Mouse (Mus musculus): ENCODE measurements around the gene Pou2f2.

Gene Pou2f2

DNA sequence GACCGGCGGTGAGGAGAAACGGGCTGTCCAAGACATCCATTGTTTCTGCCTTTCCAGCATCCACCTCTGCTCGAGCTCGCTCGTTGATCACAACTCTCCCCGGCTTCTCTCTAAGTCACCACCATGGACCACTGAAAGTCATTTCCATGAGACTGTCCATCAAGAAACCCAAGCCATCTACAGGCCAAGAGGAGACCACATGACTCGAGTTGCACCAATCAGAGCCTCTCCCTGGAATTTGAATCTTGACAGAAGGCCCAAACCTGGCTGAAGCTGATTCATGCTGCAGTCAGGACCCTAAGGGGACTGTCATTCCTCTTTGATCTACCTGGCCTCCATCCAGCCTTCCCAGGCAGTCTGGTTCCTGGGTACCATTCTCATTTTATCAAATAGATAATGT lies 12.6 kb upstream of the Pou2f2 start:
- no peak for DNase-seq

DNA sequence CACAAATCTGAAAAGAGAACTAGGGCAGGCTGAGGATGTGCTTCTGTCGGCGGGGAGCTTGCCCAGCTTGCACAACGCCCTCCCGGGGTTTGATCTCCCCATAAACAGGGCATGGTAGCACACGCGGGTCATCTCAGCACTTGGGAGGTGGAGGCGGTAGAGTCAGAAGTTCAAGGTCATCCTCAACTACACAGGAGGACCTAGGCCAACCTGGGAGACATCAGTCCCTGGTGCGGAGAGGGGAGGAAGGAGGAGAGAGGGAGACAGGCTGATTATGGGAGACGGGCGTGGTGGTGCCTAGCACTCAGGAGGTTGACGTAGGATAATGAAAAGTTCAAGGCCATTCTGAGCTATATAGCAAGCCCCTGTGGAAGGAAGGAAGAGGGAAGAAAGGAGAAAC lies 11.3 kb upstream of the Pou2f2 start:
- DNase-seq, result no peak

DNA sequence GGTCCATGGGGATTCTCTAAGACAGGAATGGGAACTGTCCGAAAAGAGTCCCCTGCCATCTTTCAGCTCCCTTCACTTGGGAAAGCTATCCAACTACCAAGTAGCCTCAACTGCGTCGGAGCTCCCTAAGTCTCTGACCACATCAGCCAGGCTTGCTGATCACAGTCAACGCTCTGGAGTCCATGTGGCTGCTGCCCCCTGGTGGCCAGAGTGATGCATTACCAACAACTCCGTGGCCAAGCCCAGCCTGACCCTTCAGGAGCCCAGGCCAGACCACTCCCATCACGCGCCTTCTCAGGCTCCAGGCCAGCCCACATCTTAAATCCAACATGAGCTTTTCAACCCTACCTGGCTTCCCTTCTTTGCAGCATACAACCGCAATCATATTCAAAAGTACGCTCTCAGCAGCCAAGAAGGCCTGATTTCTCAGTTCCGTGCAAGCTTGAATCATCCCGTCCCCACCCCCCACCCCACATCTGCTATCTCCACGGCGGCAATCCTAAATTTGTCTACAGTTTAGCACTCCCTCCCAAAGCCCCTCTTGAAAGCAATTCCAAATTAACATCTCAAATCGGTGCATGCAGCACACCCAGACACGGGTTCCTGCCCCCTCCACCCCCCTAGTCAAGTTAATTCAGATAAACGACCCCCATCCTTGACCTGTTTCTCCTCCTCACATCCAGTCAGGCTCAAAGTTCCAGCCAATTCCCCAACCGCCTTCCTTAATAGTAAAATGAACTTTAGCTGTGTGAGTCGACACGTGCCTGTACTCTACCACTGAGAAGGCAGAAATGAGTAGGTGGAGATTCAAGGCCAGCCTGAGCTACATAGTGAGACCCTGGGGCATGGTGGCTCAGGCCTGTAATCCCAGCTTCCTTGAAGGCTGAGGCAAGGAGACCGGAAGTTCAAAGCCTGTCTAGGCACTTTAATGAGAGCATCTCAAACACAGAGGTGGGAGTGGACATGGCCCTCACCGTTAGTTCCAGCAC lies 8.4 kb upstream of the Pou2f2 start:
- peak; percentile 86 for DNase-seq

GRCm38 (mm10) chr7:25184091-25184490 lies 4.6 kb upstream of the Pou2f2 start:
- no peak for DNase-seq

DNA sequence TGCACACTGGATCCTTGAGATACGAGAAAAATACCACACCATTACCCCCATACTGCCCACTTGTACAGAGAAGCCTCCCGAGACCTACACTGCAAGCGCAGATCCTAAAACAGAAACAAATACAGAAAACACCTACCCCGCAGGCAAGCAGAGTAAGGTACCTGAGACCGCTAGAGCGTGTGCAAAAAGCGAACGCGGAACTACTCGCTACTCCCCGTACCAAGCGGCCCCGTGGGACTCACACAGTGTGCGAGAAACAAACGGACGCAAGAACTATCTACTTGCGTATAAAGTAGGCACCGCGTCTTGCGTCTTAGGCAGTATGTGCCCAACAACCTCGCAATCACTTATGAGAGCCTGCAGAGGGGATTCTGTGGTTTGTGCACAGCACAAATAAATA lies 2.3 kb upstream of the Pou2f2 start:
- peak; percentile 38 for DNase-seq

GRCm38 (mm10) chr7:25181331-25181790 lies 1.8 kb upstream of the Pou2f2 start:
- DNase-seq, result peak; percentile 74

GRCm38 (mm10) chr7:25180512-25180911 lies 986 bp upstream of the Pou2f2 start:
- no peak for DNase-seq

- DNase-seq, result peak; percentile 39
Measured at GRCm38 (mm10) chr7:25178787-25179605, 530 bp downstream of the Pou2f2 start.

DNA sequence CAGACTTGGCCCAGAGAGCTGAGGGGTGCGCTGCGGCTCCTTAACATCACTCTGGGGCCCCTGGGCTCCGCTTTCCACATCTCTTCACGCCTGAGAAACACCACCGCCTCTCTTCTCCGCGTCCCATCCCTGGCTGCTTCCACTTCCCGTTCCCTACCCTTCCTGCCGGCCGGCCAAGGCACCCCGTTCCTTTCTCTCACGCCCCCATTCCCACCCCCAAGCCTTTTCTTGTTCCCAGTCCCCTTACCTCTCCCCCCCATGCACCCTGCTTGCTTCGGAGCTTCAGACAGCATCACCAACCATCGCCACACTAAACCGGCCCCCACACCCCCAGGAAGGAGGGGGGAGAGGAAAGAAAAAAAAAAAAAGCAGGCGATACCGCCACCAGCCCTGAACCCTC lies 1.2 kb downstream of the Pou2f2 start:
- no peak for DNase-seq

DNA sequence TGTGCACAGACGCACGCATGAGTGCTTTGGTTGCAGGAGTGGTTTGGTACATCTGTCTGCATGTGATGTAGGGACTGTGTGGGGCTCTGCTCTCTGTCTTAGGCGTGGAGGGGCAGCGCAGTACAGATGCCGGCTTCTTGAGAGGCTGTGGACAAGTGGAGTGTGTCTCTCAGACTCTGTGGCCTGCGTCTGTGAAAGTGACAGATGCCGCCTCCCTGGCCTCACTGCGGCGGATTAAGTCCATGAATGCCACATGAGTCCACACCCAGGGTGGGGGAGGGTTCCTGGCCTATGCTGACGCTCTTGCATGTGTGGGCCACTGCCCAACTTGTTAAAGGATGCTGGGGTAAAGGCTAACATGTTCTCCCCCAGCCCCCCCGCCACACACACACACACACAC lies 5.2 kb downstream of the Pou2f2 start:
- DNase-seq, result no peak

DNA sequence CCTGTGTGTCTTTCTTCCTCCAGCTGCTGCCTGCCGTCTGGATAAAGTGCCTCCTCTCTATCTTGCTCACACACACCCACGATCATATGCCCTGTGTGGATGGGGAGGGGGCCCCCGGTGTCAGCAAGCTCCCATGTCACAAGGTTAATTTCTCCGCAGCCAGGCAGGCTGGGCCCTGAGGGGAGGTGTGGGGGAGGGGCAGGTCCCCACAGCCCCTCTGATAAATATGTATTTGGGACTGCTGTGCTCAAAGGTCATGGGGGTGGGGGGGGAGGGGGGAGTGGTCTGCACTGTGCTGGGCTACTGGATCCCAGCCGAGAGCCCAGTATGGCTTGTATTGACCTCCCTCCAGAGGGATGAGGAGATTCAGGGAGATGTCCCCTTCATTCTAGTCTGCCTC lies 6.9 kb downstream of the Pou2f2 start:
- DNase-seq, result no peak

DNA sequence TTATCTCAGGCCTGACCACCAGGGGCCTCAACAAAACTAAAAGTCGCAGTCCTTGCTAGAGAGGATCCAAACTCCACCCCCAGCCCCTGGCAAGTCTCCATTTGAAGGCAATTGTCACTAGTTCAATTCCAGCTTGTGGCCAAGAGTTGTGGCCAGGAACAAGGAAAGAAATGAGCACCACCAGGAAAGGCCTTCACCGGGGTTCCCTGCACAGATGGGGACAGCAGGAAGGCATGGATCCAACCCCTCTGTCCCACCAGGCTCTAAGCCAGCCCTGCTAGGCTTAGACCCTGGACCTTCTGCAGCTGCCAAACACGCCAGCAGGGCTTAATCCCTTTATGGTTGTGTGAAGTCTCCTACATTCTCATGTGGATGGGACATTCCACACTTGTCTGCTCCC lies 8.9 kb downstream of the Pou2f2 start:
- no peak for DNase-seq

- DNase-seq, result no peak
Measured at GRCm38 (mm10) chr7:25166106-25166505, 13.4 kb downstream of the Pou2f2 start.

DNA sequence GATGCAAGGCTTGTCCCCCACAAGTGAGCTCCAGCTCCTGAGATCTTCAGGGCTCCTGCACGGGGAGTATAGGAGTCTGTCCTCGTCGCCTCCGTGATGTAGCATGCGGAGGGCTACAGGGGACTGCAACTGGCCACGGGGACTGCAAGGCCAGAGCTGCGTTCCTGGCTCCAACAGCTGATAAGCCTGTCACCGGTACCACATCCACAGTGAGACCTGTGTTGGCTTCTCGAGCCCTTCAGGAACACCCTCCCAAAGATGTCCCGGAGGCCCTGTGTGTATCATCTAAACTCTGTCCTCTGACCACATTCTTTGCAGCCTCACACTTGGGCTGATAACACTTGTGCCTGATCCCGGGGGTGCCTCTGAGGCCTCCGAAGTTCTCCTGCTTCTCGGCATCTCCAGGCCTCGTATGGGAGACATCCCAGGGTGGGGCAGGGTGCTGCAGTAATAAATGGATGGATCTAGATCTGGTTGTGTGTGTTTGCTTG lies 23.3 kb downstream of the Pou2f2 start:
- no peak for DNase-seq

- DNase-seq, result peak; percentile 68
Measured at GRCm38 (mm10) chr7:25155469-25156157, 23.9 kb downstream of the Pou2f2 start.

DNA sequence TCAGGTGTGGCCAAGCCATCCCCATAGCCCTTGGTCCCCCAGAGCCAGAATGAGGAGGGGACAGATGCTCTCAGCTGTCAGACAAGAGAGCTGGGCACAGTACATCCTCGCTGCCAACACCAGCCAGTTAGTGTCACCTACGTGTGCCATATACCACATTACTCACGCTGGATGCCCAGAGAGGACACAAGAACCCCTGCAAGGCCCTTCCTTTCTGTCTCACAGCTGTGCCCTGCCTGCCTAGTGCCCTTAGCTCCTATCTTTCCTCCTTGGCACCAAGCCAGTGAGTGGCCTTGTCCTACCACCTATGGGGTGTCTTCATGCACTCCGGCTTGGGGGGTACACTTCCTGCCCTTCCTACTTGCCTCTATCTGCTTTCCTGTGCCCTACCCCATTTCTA lies 24.9 kb downstream of the Pou2f2 start:
- DNase-seq, result no peak

GRCm38 (mm10) chr7:25153841-25154240 lies 25.7 kb downstream of the Pou2f2 start:
- no peak for DNase-seq

DNA sequence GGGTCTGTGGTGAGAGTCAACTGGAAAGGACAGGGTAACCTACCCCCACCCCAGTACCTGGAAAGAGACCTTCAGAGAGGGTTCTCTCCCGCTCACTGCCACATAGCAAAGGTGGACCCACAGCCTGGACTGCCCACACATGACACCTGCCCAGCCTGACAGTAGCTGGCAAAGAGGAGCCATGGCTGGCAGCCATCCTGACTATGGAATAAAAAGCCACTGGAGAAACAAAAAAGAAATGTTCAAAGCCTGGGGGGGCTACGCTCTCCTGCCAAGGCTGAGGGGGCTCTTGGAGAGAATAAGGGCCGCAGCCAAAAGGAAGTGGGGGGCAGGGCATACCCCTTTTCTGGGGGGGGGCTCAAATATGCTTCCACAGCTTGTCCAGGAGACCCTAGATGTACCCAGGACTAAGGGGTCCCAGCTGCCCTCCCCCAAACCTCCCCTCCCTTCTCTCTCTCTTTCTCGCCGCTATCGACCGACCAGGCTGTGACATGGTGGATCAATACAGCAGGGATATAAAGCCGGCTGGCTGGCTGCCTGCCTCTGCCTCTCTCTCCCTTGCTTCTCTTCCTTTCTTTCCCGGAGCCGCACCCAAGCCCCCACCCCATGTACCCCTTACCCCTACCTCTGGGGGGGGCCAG lies 27.5 kb downstream of the Pou2f2 start:
- no peak for DNase-seq

DNA sequence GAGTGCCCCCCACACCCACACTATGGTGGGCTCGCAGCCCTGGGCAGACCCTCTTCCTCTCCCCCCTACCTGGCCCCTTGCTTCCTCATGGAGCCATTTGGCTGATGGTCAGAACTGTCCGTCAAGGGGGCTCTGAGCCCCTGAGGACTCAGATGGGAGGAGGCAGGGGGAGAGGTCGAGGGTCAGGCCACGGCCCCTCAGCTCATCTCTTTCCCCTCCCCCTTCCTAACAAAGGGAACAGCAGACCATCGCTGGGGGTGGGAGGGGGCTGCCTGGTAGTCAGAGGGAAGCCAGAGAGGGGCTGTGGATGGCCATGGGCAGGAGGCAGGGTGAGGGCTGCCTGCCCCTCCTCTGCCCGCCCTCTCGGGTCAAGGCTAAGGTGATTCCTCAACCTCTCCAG lies 28.5 kb downstream of the Pou2f2 start:
- DNase-seq, result no peak

GRCm38 (mm10) chr7:25150151-25150663 lies 29.3 kb downstream of the Pou2f2 start:
- no peak for DNase-seq

DNA sequence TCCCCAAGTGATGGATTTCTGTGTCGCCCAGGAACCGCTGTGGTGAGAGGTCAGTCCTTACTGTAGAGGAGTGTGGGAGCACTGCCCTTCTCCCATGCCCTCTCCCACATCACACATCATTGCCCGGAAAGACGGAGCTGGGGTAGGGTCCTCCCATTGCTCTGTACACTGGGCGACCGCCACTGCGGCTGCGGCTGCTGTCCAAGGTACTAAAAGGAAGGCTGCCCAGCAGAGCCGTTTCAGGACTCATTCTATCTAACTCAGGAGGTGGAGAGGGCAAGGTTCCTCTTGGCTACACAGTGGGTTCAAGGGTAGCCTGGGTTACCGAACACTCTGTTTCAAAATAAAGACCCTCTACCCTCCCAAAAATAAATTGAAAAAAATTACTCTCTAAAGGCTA lies 33.6 kb downstream of the Pou2f2 start:
- DNase-seq, result peak; percentile 72

DNA sequence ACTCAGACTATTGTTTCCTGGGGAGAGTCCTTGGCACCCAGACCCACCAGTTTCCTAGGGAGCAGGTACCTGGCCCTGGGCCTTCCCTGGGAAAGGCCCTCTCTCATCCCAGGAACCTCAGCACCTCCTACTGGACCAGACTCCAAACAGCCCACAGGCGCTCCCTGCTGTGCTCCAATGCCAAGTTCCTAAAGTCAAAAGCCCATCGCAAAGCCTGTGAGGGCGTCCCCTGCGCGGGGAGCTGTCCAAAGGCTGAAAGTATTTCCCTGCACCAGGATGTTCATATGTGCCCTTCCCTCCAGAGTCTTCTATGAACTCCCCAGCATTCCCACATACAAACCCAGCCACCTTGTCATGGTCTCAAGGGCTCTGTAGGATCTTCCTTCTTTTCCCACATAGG lies 37.8 kb downstream of the Pou2f2 start:
- DNase-seq, result peak; percentile 71
